Mouse (Mus musculus) limb, embryonic 14.5 days (tissue): Measurements from ENCODE around the gene Spon2. TPM values are rescaled to one million over a fixed set of nuclear protein-coding genes. Genes with fewer than 3 reads are reported as not detected.

Experiments used
- ATAC-seq: fragments of 200-750 bp; cut with Nextera tagmentation; 2 replicates; pipeline ENCODE4 v1.8.0; 2017; ENCODE audit warnings: low read depth, moderate number of reproducible peaks, moderate TSS enrichment; ENCODE audit not compliant: low FRiP score
- DNase-seq: peaks from one replicate; pipeline ENCODE4 v3.0.0-alpha.2; 2015; ENCODE audit warnings: low spot score
- H3K27ac ChIP-seq: fragments of 300-500 bp; sonication (generic); replicated peaks from 2 replicates; pipeline ENCODE4 v1.5.1; 2014; ENCODE audit warnings: low read depth, mild to moderate bottlenecking, low read length, moderate library complexity, mixed read lengths
- H3K27me3 ChIP-seq: fragments of 300-500 bp; sonication (generic); 2 replicates; pipeline ENCODE4 v1.6.1; 2014; ENCODE audit warnings: low read length, mixed read lengths; ENCODE audit not compliant: control insufficient read depth, insufficient read depth
- H3K36me3 ChIP-seq: fragments of 300-500 bp; sonication (generic); 2 replicates; pipeline ENCODE4 v1.6.1; 2014; ENCODE audit warnings: mild to moderate bottlenecking, low read length, moderate library complexity, mixed read lengths; ENCODE audit not compliant: control insufficient read depth, insufficient read depth
- H3K4me1 ChIP-seq: fragments of 300-500 bp; sonication (generic); 2 replicates; pipeline ENCODE4 v1.6.1; 2014; ENCODE audit warnings: antibody characterized with exemption, low read length, mixed read lengths; ENCODE audit not compliant: control insufficient read depth, insufficient read depth
- H3K4me2 ChIP-seq: fragments of 300-500 bp; sonication (generic); replicated peaks from 2 replicates; pipeline ENCODE4 v1.6.1; 2014; ENCODE audit warnings: low read depth, mild to moderate bottlenecking, low read length, moderate library complexity; ENCODE audit not compliant: severe bottlenecking
- H3K4me3 ChIP-seq: fragments of 300-500 bp; sonication (generic); replicated peaks from 2 replicates; pipeline ENCODE4 v1.5.1; 2014; ENCODE audit warnings: low read length
- H3K9ac ChIP-seq: fragments of 300-500 bp; sonication (generic); 2 replicates; pipeline ENCODE4 v1.6.1; 2014; ENCODE audit warnings: mild to moderate bottlenecking, low read depth, low read length, moderate library complexity; ENCODE audit not compliant: severe bottlenecking
- H3K9me3 ChIP-seq: fragments of 300-500 bp; sonication (generic); 2 replicates; pipeline ENCODE4 v1.6.1; 2016; ENCODE audit warnings: low read length; ENCODE audit not compliant: control insufficient read depth
- POLR2A ChIP-seq: fragments of 200-500 bp; IDR thresholded peaks from 2 replicates; pipeline ENCODE4 v1.8.0; 2012; ENCODE audit warnings: inconsistent platforms, mild to moderate bottlenecking, moderate library complexity, borderline replicate concordance; ENCODE audit not compliant: insufficient read depth, insufficient read length; ENCODE audit errors: extremely low read depth
- WGBS: fragments of 180-500 bp; shearing (Covaris S2); extraction: QIAGEN DNeasy Blood & Tissue Kit; methylation state at CpG from one replicate; pipeline ENCODE4 v1.1.7; 2014; 5-methylcytosine and 5-hydroxymethylcytosine counted together
- polyA plus RNA-seq, 2 experiments: library from polyadenylated mRNA; depleted of rRNA in 1 of 2; stranded (reverse) in 1 of 2; unstranded in 1 of 2; fragments of >200 nt; fragmentation: Nextera tagmentation in 1 of 2; extraction: Ambion mirVana in 1 of 2; gene quantifications; 2 replicates each; pipeline versions ENCODE4 v1.2.1 to v1.2.3; 2012 to 2014

Spon2 gene
- polyA plus RNA-seq, 2 experiments = 23.9 to 26.0 TPM

- TF ChIP-seq POLR2A = no peak
- no peak overlapping the region for H3K27ac ChIP-seq
- H3K9me3 ChIP-seq = no peaks in the 10 kb centered on the region
- no peaks in the 10 kb centered on the region for H3K4me1 ChIP-seq
- DNase-seq = no peak
- H3K4me2 ChIP-seq = no peak overlapping the region
- H3K36me3 ChIP-seq = no peaks in the 10 kb centered on the region
- no peak for ATAC-seq
- no peak overlapping the region for H3K9ac ChIP-seq
- no peak overlapping the region for H3K4me3 ChIP-seq
- H3K27me3 ChIP-seq = no peaks in the 10 kb centered on the region
- WGBS = 66% methylated on average over 13 of the region's 13 CpGs
Observed at GRCm38 (mm10) chr5:33201697-33202096, 16.6 kb downstream of the Spon2 start.

GRCm38 (mm10) chr5:33200071-33200470, 18.2 kb downstream of the Spon2 start:
- no peaks in the 10 kb centered on the region for H3K27me3 ChIP-seq
- no peak for ATAC-seq
- WGBS = 61% methylated on average over 1 of the region's 1 CpGs
- no peak overlapping the region for H3K27ac ChIP-seq
- no peaks in the 10 kb centered on the region for H3K4me1 ChIP-seq
- TF ChIP-seq POLR2A = no peak
- H3K4me3 ChIP-seq = no peak overlapping the region
- H3K9me3 ChIP-seq = no peaks in the 10 kb centered on the region
- DNase-seq = peak; percentile 1
- H3K9ac ChIP-seq = no peak overlapping the region
- no peaks in the 10 kb centered on the region for H3K36me3 ChIP-seq
- H3K4me2 ChIP-seq = no peak overlapping the region

GRCm38 (mm10) chr5:33195246-33195852, 22.9 kb downstream of the Spon2 start:
- no peak overlapping the region for H3K27ac ChIP-seq
- H3K4me2 ChIP-seq = no peak overlapping the region
- no peak overlapping the region for H3K9ac ChIP-seq
- no peaks in the 10 kb centered on the region for H3K27me3 ChIP-seq
- 68% methylated on average over 9 of the region's 9 CpGs for WGBS
- no peak overlapping the region for H3K4me3 ChIP-seq
- peak; percentile 39 for DNase-seq
- no peaks in the 10 kb centered on the region for H3K9me3 ChIP-seq
- TF ChIP-seq POLR2A = no peak
- no peaks in the 10 kb centered on the region for H3K4me1 ChIP-seq
- H3K36me3 ChIP-seq = no peaks in the 10 kb centered on the region
- 0 out of 2 replicates have a peak, but pooled peaks have one; percentile 15 for ATAC-seq

GRCm38 (mm10) chr5:33193567-33193966, 24.7 kb downstream of the Spon2 start:
- no peak for TF ChIP-seq POLR2A
- H3K9me3 ChIP-seq = no peaks in the 10 kb centered on the region
- no peaks in the 10 kb centered on the region for H3K27me3 ChIP-seq
- no peak overlapping the region for H3K9ac ChIP-seq
- ATAC-seq (no peak), DNase-seq (no peak)
- H3K4me3 ChIP-seq = no peak overlapping the region
- WGBS = 43% methylated on average over 7 of the region's 7 CpGs
- H3K36me3 ChIP-seq = no peaks in the 10 kb centered on the region
- no peaks in the 10 kb centered on the region for H3K4me1 ChIP-seq
- no peak overlapping the region for H3K4me2 ChIP-seq
- no peak overlapping the region for H3K27ac ChIP-seq

Other genes starting within 250 kb of the Spon2 start
- 226 and 247 TPM in 2 replicates for gene Ywhah, start 199.6 kb downstream of the Spon2 start, polyA plus RNA-seq (2012; rRNA removed)
- gene Ywhah, start 199.6 kb downstream of the Spon2 start, polyA plus RNA-seq (2014; fragmentation: Nextera tagmentation; extraction: Ambion mirVana) = 323 and 339 TPM in 2 replicates
- gene Slc5a1, start 114.2 kb downstream of the Spon2 start, polyA plus RNA-seq (2012; rRNA removed) = 0.15 and 0.16 TPM in 2 replicates
- 0.37 and 1.0 TPM in 2 replicates for gene Slc5a1, start 114.2 kb downstream of the Spon2 start, polyA plus RNA-seq (2014; fragmentation: Nextera tagmentation; extraction: Ambion mirVana)
- gene Ctbp1, start 56.5 kb upstream of the Spon2 start, polyA plus RNA-seq (2012; rRNA removed) = 266 and 270 TPM in 2 replicates
- gene Ctbp1, start 56.5 kb upstream of the Spon2 start, polyA plus RNA-seq (2014; fragmentation: Nextera tagmentation; extraction: Ambion mirVana) = 341 and 376 TPM in 2 replicates
- gene Maea, start 117.1 kb upstream of the Spon2 start, polyA plus RNA-seq (2012; rRNA removed) = 168 and 170 TPM in 2 replicates
- gene Maea, start 117.1 kb upstream of the Spon2 start, polyA plus RNA-seq (2014; fragmentation: Nextera tagmentation; extraction: Ambion mirVana) = 116 and 120 TPM in 2 replicates
- 11.0 and 11.5 TPM in 2 replicates for gene Uvssa, start 160.1 kb upstream of the Spon2 start, polyA plus RNA-seq (2012; rRNA removed)
- gene Uvssa, start 160.1 kb upstream of the Spon2 start, polyA plus RNA-seq (2014; fragmentation: Nextera tagmentation; extraction: Ambion mirVana) = 10.0 and 11.7 TPM in 2 replicates
- not detected in 2 replicates for gene Nkx1-1, start 215.5 kb upstream of the Spon2 start, polyA plus RNA-seq (2012; rRNA removed)
- not detected in 2 replicates for gene Nkx1-1, start 215.5 kb upstream of the Spon2 start, polyA plus RNA-seq (2014; fragmentation: Nextera tagmentation; extraction: Ambion mirVana)